14 mouse cellular contexts compared by ENCODE assay signal in the genomic region with DNA sequence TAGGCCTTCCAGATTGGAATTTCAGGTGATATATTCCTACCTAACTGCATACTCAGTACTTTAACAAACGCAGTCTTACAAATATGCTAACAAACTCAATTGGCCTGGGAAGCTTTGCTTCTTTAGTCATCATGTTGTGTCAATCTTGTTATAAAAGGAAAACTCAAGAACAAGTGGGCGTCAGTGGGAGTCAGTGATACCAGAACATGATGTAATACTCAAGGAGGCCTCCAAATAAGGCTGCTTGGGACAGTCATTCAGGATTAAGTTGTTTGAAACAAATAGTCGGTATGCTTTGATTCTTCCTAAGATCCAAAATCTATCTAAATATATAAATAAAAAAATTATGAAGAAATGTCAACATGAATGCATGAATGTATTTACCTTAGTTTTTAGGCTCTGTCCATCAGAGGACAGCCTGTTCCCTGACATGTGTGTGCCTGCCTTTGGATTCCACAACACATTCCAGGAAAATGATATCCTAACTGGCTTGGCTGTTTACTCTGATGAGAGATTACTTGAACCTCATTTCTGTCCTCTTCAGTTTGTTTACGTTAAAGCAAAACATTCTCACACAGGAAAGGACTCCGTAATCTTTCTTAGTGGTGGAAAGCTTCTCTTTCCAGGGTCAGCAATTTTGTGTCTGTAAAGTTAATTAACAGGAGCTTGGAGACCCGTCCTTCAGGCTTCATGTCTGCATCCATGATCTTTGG.
DNase-seq lines count a peak whose midpoint lies in the region; ATAC-seq and TF ChIP-seq lines count a peak whose summit lies in the region.
"Had no signal": no experiment of that assay in that cellular context is flagged by ENCODE, and none has a peak within 500 bp of the region (broad histone marks: within the 10 kb centered on the region; RNA-seq: fewer than 3 reads in every experiment).

No protein-coding gene starts in this region.

- no peak for TF ChIP-seq CTCF in lung, embryonic 14.5 days (IDR thresholded peaks at IDR 0.05; ENCODE audit: low read depth)
- no peak for TF ChIP-seq CTCF in lung, adult 2 months (IDR thresholded peaks at IDR 0.05; ENCODE audit: insufficient read depth, low read length)

- no peaks in the 10 kb centered on the region for H3K36me3 ChIP-seq in lung, embryonic 14.5 days (ENCODE audit: insufficient read depth)
- no peaks in the 10 kb centered on the region for H3K36me3 ChIP-seq in heart, embryonic 13.5 days
- no peaks in the 10 kb centered on the region for H3K36me3 ChIP-seq in myocyte (ENCODE audit: control insufficient read depth, insufficient read depth)
- H3K36me3 ChIP-seq in forebrain, embryonic 10.5 days (replicated peaks): no peaks in the 10 kb centered on the region
- H3K36me3 ChIP-seq: embryonic facial prominence, embryonic 13.5 days; neural tube, embryonic 15.5 days had no signal

- no peak overlapping the region for H3ac ChIP-seq in myocyte (ENCODE audit: control insufficient read depth, insufficient read length)

- H3K27ac ChIP-seq in lung, embryonic 14.5 days (ENCODE audit: low read depth): no peak overlapping the region
- peak overlapping the region; percentile 5; the same call in 1 of the 2 replicates for H3K27ac ChIP-seq in heart, embryonic 13.5 days (replicated peaks)
- no peak overlapping the region for H3K27ac ChIP-seq in forebrain, embryonic 10.5 days
- H3K27ac ChIP-seq: embryonic facial prominence, embryonic 13.5 days; hindbrain, postnatal 0 days; neural tube, embryonic 15.5 days had no signal

- no peak overlapping the region for H3K9ac ChIP-seq in lung, embryonic 14.5 days
- H3K9ac ChIP-seq in heart, embryonic 13.5 days: no peak overlapping the region
- H3K9ac ChIP-seq: embryonic facial prominence, embryonic 13.5 days; neural tube, embryonic 15.5 days had no signal

- no peak overlapping the region for H3K4me2 ChIP-seq in lung, embryonic 14.5 days
- no peak overlapping the region for H3K4me2 ChIP-seq in heart, embryonic 13.5 days
- peak overlapping the region; percentile 45 for H3K4me2 ChIP-seq in myocyte (ENCODE audit: low read depth)
- H3K4me2 ChIP-seq: embryonic facial prominence, embryonic 13.5 days; neural tube, embryonic 15.5 days had no signal

- TF ChIP-seq POLR2A in lung, adult 2 months (IDR thresholded peaks at IDR 0.05; ENCODE audit: borderline replicate concordance, extremely low read depth, low read depth, low read length): no peak
- no peak for TF ChIP-seq POLR2A in myocyte (IDR thresholded peaks at IDR 0.05; ENCODE audit: insufficient read length, low read depth)

- no peaks in the 10 kb centered on the region for H3K27me3 ChIP-seq in lung, embryonic 14.5 days (ENCODE audit: insufficient read depth, low read length)
- H3K27me3 ChIP-seq in heart, embryonic 13.5 days (replicated peaks): no peaks in the 10 kb centered on the region
- H3K27me3 ChIP-seq in myocyte (ENCODE audit: control insufficient read depth, insufficient read depth, insufficient read length): no peaks in the 10 kb centered on the region
- H3K27me3 ChIP-seq in forebrain, embryonic 10.5 days (ENCODE audit: poor library complexity, severe bottlenecking): no peaks in the 10 kb centered on the region
- H3K27me3 ChIP-seq: embryonic facial prominence, embryonic 13.5 days; neural tube, embryonic 15.5 days had no signal

- peak; percentile 14 to 28 for DNase-seq in heart, adult 18-20 months
- no peak for DNase-seq in heart, postnatal 4 days
- DNase-seq in lung, embryonic 14.5 days: peak; percentile 63
- DNase-seq in lung, adult 2 months: no peak
- no peak for DNase-seq in forebrain, embryonic 10.5 days (ENCODE audit: extremely low spot score, low spot score)
- no peak for DNase-seq in adrenal gland, adult (ENCODE audit: inconsistent age in 2 of 2, low spot score in 1 of 2)
- DNase-seq: right cerebral cortex, postnatal 14 days had no signal

- WGBS in lung, embryonic 14.5 days: 41% methylated on average over 6 of the region's 6 CpGs
- WGBS in lung, adult 2 months: 40% methylated on average over 6 of the region's 6 CpGs
- WGBS in heart, embryonic 13.5 days: 54% methylated on average over 6 of the region's 6 CpGs
- 82% methylated on average over 6 of the region's 6 CpGs for WGBS in forebrain, embryonic 10.5 days

- H3K9me3 ChIP-seq in lung, embryonic 14.5 days (ENCODE audit: low read depth, low read length): no peaks in the 10 kb centered on the region
- no peaks in the 10 kb centered on the region for H3K9me3 ChIP-seq in heart, embryonic 13.5 days
- H3K9me3 ChIP-seq in forebrain, embryonic 10.5 days: no peaks in the 10 kb centered on the region
- H3K9me3 ChIP-seq: embryonic facial prominence, embryonic 13.5 days; neural tube, embryonic 15.5 days had no signal

- H3K79me2 ChIP-seq in myocyte (ENCODE audit: control insufficient read depth, insufficient read depth): no peaks in the 10 kb centered on the region

- no peak overlapping the region for H3K4me3 ChIP-seq in lung, embryonic 14.5 days (ENCODE audit: low read depth, low read length)
- no peak overlapping the region for H3K4me3 ChIP-seq in lung, adult 2 months (replicated peaks; ENCODE audit: extremely low read depth, low read depth, low read length)
- no peak overlapping the region for H3K4me3 ChIP-seq in heart, embryonic 13.5 days
- H3K4me3 ChIP-seq in myocyte: no peak overlapping the region
- H3K4me3 ChIP-seq in forebrain, embryonic 10.5 days: no peak overlapping the region
- H3K4me3 ChIP-seq: embryonic facial prominence, embryonic 13.5 days; neural tube, embryonic 15.5 days had no signal

- H3K4me1 ChIP-seq in lung, embryonic 14.5 days (ENCODE audit: insufficient read depth): 0 out of 2 replicates have a peak, but pooled peaks cover 6% of the 10 kb centered on the region
- peaks cover 18% of the 10 kb centered on the region for H3K4me1 ChIP-seq in lung, adult 2 months (ENCODE audit: control insufficient read depth, insufficient read depth, low read length)
- peaks cover 14% of the 10 kb centered on the region for H3K4me1 ChIP-seq in heart, embryonic 13.5 days
- peaks cover 4% of the 10 kb centered on the region; the same call in 1 of the 2 replicates for H3K4me1 ChIP-seq in forebrain, embryonic 10.5 days
- H3K4me1 ChIP-seq: neural tube, embryonic 15.5 days had no signal

- peak; percentile 70; the same call in 1 of the 2 replicates for ATAC-seq in lung, embryonic 14.5 days (ENCODE audit: insufficient read depth)
- no peak for ATAC-seq in heart, embryonic 13.5 days (ENCODE audit: extremely low read depth, insufficient number of reproducible peaks, low FRiP score, low TSS enrichment)
- ATAC-seq: CD4-positive, CD25-positive, alpha-beta regulatory T cell, adult 4 months; forebrain, embryonic 14.5 days; hindbrain, postnatal 0 days had no signal

TF ChIP-seq in myocyte, 11 proteins besides CTCF, POLR2A, EP300 and RAD21:
- TF ChIP-seq USF1 (IDR thresholded peaks at IDR 0.05; ENCODE audit: low read depth): no peak
- TF ChIP-seq POLR2AphosphoS2 (IDR thresholded peaks at IDR 0.05; ENCODE audit: insufficient read length, low read depth): no peak
- no peak for TF ChIP-seq SRF (IDR thresholded peaks at IDR 0.05; ENCODE audit: control insufficient read depth, insufficient read length, low read depth)
- TF ChIP-seq E2F4 (IDR thresholded peaks at IDR 0.05; ENCODE audit: insufficient read depth): no peak
- TF ChIP-seq CEBPB (IDR thresholded peaks at IDR 0.05; ENCODE audit: insufficient read depth, poor library complexity, severe bottlenecking): 0 out of 2 replicates have a peak, but pooled peaks have one; percentile 28
- TF ChIP-seq MYOG (IDR thresholded peaks at IDR 0.05; ENCODE audit: control insufficient read depth in 1 of 3, insufficient read depth in 1 of 3, insufficient read length in 2 of 3, low read depth in 2 of 3): no peak
- TF ChIP-seq MAX (IDR thresholded peaks at IDR 0.05; ENCODE audit: low read depth): no peak
- TF ChIP-seq REST (IDR thresholded peaks at IDR 0.05; ENCODE audit: insufficient read depth, insufficient read length): no peak
- no peak for TF ChIP-seq TCF12 (IDR thresholded peaks at IDR 0.05; ENCODE audit: insufficient read depth, poor library complexity, severe bottlenecking)

Comparison
In these comparisons a context has a peak if more than half of its experiments do, and no peak if none do; other contexts are left out.
1. DNase-seq: peak in heart, adult 18-20 months (2 of 2) and lung, embryonic 14.5 days (single experiment); none in heart, postnatal 4 days (single experiment), lung, adult 2 months (single experiment), forebrain, embryonic 10.5 days (single experiment) and adrenal gland, adult (0 of 2).